Mouse (Mus musculus) MEL (cell line): Measurements from ENCODE around the gene Fgf12. TPM values are rescaled to one million over a fixed set of nuclear protein-coding genes. Genes with fewer than 3 reads are reported as not detected.

ENCODE experiments used
- DNase-seq: peaks from one replicate; pipeline ENCODE4 v3.0.0; 2011; ENCODE audit warnings: low read depth, low spot score
- H3K27ac ChIP-seq: 2 replicates; pipeline ENCODE4 v1.5.1; 2012; ENCODE audit warnings: low read depth, mild to moderate bottlenecking, control low read depth, low read length, moderate library complexity; ENCODE audit not compliant: control insufficient read depth
- H3K27me3 ChIP-seq, 2 experiments: fragments of 150-350 bp in 1 of 2; sonication (generic) in 1 of 2; 2 replicates each; pipeline ENCODE4 v1.6.1; 2012; ENCODE audit warnings: low read length in 2 of 2, mild to moderate bottlenecking in 2 of 2, improper control_type of control experiment in 1 of 2, moderate library complexity in 1 of 2; ENCODE audit not compliant: insufficient read depth in 2 of 2, control insufficient read depth in 1 of 2
- H3K36me3 ChIP-seq, 2 experiments: 2 replicates each; pipeline ENCODE4 v1.6.1; 2012 to 2014; ENCODE audit warnings: low read length in 2 of 2, improper control_type of control experiment in 1 of 2, inconsistent platforms in 1 of 2, mild to moderate bottlenecking in 1 of 2; ENCODE audit not compliant: insufficient read depth in 2 of 2, control insufficient read depth in 1 of 2
- H3K4me1 ChIP-seq, 2 experiments: fragments of 150-350 bp in 1 of 2; sonication (generic) in 1 of 2; 2 replicates each; pipeline ENCODE4 v1.6.1; 2012; ENCODE audit warnings: low read length in 2 of 2, improper control_type of control experiment in 1 of 2, mild to moderate bottlenecking in 1 of 2; ENCODE audit not compliant: insufficient read depth in 2 of 2, control insufficient read depth in 1 of 2
- H3K4me3 ChIP-seq, 2 experiments: fragments of 150-350 bp in 1 of 2; sonication (generic) in 1 of 2; 2 replicates each; pipeline ENCODE4 v1.5.1; 2012; ENCODE audit warnings: low read depth in 2 of 2, low read length in 2 of 2, mild to moderate bottlenecking in 2 of 2, moderate library complexity in 2 of 2, control low read depth in 1 of 2, improper control_type of control experiment in 1 of 2; ENCODE audit not compliant: control insufficient read depth in 1 of 2, insufficient read depth in 1 of 2
- H3K79me2 ChIP-seq: 2 replicates; pipeline ENCODE4 v1.6.1; 2012; ENCODE audit warnings: mild to moderate bottlenecking, low read length, moderate library complexity; ENCODE audit not compliant: control insufficient read depth, poor library complexity, insufficient read depth
- H3K9ac ChIP-seq: 2 replicates; pipeline ENCODE4 v1.6.1; 2012; ENCODE audit warnings: low read depth, mild to moderate bottlenecking, control low read depth, low read length, moderate library complexity; ENCODE audit not compliant: control insufficient read depth, poor library complexity, severe bottlenecking
- H3K9me3 ChIP-seq: fragments of 150-350 bp; sonication (generic); replicated peaks from 2 replicates; pipeline ENCODE4 v1.6.1; 2012; ENCODE audit warnings: mild to moderate bottlenecking, low read length, improper control_type of control experiment, moderate library complexity; ENCODE audit not compliant: insufficient read depth
- BHLHE40 ChIP-seq: IDR thresholded peaks from 2 replicates; pipeline ENCODE4 v1.6.1; 2012; ENCODE audit warnings: low read depth, mild to moderate bottlenecking, inconsistent platforms, low read length, improper control_type of control experiment, borderline replicate concordance
- E2F4 ChIP-seq: IDR thresholded peaks from 2 replicates; pipeline ENCODE4 v1.6.1; 2011; ENCODE audit warnings: low read depth, low read length, improper control_type of control experiment, borderline replicate concordance
- ELF1 ChIP-seq: IDR thresholded peaks from 2 replicates; pipeline ENCODE4 v1.6.1; 2014; ENCODE audit warnings: low read depth, mild to moderate bottlenecking, inconsistent platforms, low read length, improper control_type of control experiment, moderate library complexity
- EP300 ChIP-seq, 2 experiments: IDR thresholded peaks; 2 replicates each; pipeline ENCODE4 v1.6.1; 2011; ENCODE audit warnings: improper control_type of control experiment in 2 of 2, low read length in 2 of 2, low read depth in 1 of 2, mild to moderate bottlenecking in 1 of 2
- GABPA ChIP-seq: IDR thresholded peaks from 2 replicates; pipeline ENCODE4 v1.6.1; 2012; ENCODE audit warnings: low read depth, mild to moderate bottlenecking, inconsistent platforms, low read length, improper control_type of control experiment, moderate library complexity
- GATA1 ChIP-seq: IDR thresholded peaks from 2 replicates; pipeline ENCODE4 v1.6.1; 2011; ENCODE audit warnings: low read depth, low read length, improper control_type of control experiment
- MAX ChIP-seq: IDR thresholded peaks from 2 replicates; pipeline ENCODE4 v1.6.1; 2011; ENCODE audit warnings: low read length, improper control_type of control experiment
- MXI1 ChIP-seq: IDR thresholded peaks from 2 replicates; pipeline ENCODE4 v1.6.1; 2011; ENCODE audit warnings: mild to moderate bottlenecking, low read depth, low read length, improper control_type of control experiment
- MYB ChIP-seq: IDR thresholded peaks from 2 replicates; pipeline ENCODE4 v1.6.1; 2011; ENCODE audit warnings: mild to moderate bottlenecking, low read depth, low read length, improper control_type of control experiment
- MYC ChIP-seq: IDR thresholded peaks from 2 replicates; pipeline ENCODE4 v1.6.1; 2011; ENCODE audit warnings: low read depth, mild to moderate bottlenecking, low read length, improper control_type of control experiment, moderate library complexity
- POLR2AphosphoS2 ChIP-seq: IDR thresholded peaks from 2 replicates; pipeline ENCODE4 v1.6.1; 2011; ENCODE audit warnings: low read length, improper control_type of control experiment
- SMC3 ChIP-seq: IDR thresholded peaks from 2 replicates; pipeline ENCODE4 v1.6.1; 2011; ENCODE audit warnings: low read depth, low read length, improper control_type of control experiment
- TAL1 ChIP-seq: IDR thresholded peaks from 2 replicates; pipeline ENCODE4 v1.6.1; 2012; ENCODE audit warnings: mild to moderate bottlenecking, inconsistent platforms, low read length, moderate library complexity, mixed read lengths
- TBP ChIP-seq: IDR thresholded peaks from 2 replicates; pipeline ENCODE4 v1.8.0; 2011; ENCODE audit warnings: low read depth, low read length, improper control_type of control experiment
- USF1 ChIP-seq: IDR thresholded peaks from 2 replicates; pipeline ENCODE4 v1.6.1; 2014; ENCODE audit warnings: low read depth, mild to moderate bottlenecking, inconsistent platforms, low read length, improper control_type of control experiment, moderate library complexity
- USF2 ChIP-seq, 2 experiments: IDR thresholded peaks; 2 replicates each; pipeline ENCODE4 v1.6.1; 2011 to 2012; ENCODE audit warnings: improper control_type of control experiment in 2 of 2, low read length in 2 of 2, borderline replicate concordance in 1 of 2, inconsistent platforms in 1 of 2, low read depth in 1 of 2, mild to moderate bottlenecking in 1 of 2; ENCODE audit not compliant: insufficient read depth in 1 of 2
- ZMIZ1 ChIP-seq: IDR thresholded peaks from 2 replicates; pipeline ENCODE4 v1.6.1; 2012; ENCODE audit warnings: low read depth, mild to moderate bottlenecking, inconsistent platforms, low read length, improper control_type of control experiment, moderate library complexity
- ZNF384 ChIP-seq: IDR thresholded peaks from 2 replicates; pipeline ENCODE4 v1.6.1; 2012; ENCODE audit warnings: low read depth, mild to moderate bottlenecking, inconsistent platforms, low read length, improper control_type of control experiment
- polyA plus RNA-seq, 2 experiments: library from polyadenylated mRNA; stranded (reverse) in 1 of 2; unstranded in 1 of 2; fragments of >175 nt in 1 of 2; fragments of >200 nt in 1 of 2; gene quantifications; 2 replicates each; pipeline versions ENCODE4 v1.2.1 to v1.2.4; 2012; ENCODE audit warnings: low replicate concordance in 2 of 2, low read depth in 1 of 2; ENCODE audit not compliant: insufficient read length in 2 of 2, insufficient read depth in 1 of 2, missing spikeins in 1 of 2
- total RNA-seq: library from RNA; depleted of rRNA; stranded (reverse); fragments of 300-350 nt; gene quantifications from 2 replicates; pipeline ENCODE4 v1.2.3, GENCODE M21; 2012

The Fgf12 gene
- total and polyA plus RNA-seq, 3 experiments: not detected

DNA sequence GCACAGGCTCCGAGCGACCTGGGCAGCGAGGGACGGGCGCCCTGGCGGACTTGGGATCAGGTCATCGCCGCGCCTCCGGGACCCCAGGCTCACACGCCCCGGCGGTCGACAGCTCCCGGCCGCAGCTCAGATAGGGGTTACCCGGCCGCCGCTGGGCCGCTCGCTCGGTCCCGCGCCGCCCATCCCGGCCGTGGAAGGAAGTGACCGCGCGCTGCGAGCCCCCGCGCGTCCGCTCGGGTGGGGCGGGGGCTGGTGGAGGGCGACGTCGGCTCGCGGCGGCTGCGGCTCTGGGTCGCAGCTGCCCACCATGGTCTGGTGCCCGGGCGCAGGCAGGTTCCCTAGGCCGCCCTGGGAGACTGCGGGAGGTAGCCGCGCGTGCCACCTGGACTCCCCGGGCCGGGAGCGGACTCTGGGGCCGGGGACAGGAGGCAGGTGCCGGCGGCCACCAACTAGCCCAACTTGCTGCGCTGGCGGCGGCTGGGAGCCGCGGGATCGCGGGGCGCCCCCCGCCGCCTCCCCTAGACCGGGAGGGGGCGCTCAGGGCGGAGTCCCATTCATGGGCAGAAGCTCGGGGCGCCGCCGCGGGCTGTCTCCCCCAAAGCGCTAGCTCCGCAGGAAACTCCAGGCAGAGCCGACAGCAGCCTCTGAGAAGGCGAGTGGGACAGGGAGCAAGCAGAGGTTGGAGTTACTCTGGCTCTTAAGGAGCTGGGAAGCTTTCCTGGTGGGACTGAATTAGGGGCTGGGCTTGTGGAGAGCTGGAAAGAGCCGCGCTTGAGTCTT lies 306.3 kb downstream of the Fgf12 start (continued):
- TF ChIP-seq TAL1 (no peak), EP300 (IDR thresholded peaks at IDR 0.05; ENCODE audit: low read depth in 1 of 2, low read length in 2 of 2) (no peak), ZNF384 (no peak), ZMIZ1 (no peak), GATA1 (no peak)
- TF ChIP-seq, all 39 proteins: peak for 0

DNA sequence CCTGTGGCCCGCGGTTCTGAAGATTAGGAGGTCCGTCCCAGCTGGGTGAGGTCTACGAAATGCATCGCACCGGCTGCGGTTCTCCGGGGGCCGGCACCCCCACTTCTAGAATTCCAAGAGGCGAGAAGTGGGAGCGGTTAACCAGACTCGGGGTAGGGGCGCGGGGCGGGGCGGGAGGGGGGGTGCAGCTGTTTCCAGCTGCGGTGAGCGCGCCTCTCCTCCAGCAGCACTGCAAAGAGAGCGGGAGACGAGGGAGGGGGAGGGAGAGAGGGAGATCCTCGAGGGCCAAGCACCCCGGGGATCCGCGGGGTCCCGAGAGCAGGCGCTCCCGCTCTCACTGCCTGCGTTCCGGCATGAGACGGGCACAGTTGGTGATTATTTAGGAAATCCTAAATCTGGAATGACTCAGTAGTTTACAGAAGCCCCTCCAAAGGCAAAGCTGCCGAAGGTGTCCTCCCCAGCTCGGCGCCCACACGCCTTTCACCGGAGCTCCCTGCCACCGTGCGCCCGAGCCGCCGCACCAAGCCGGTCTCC lies 307.0 kb downstream of the Fgf12 start:
- H3K27me3 ChIP-seq: no peaks in the 10 kb centered on the region
- H3K9ac ChIP-seq: no peak overlapping the region
- no peak overlapping the region for H3K4me3 ChIP-seq
- no peaks in the 10 kb centered on the region for H3K36me3 ChIP-seq
- H3K9me3 ChIP-seq: no peaks in the 10 kb centered on the region
- no peak for DNase-seq
- no peak overlapping the region for H3K27ac ChIP-seq
- no peaks in the 10 kb centered on the region for H3K79me2 ChIP-seq
- no peak for TF ChIP-seq ZNF384
- no peak for TF ChIP-seq USF1
- no peak for TF ChIP-seq GABPA
- TF ChIP-seq MAX: no peak
- no peak for TF ChIP-seq MYC
- TF ChIP-seq USF2 (IDR thresholded peaks at IDR 0.05; ENCODE audit: borderline replicate concordance in 1 of 2, insufficient read depth in 1 of 2, low read depth in 1 of 2, low read length in 2 of 2): no peak
- no peak for TF ChIP-seq MYB
- no peak for TF ChIP-seq SMC3
- no peak for TF ChIP-seq MXI1
- TF ChIP-seq POLR2AphosphoS2: no peak
- no peak for TF ChIP-seq ELF1
- TF ChIP-seq E2F4: no peak
- TF ChIP-seq TBP: no peak
- TF ChIP-seq EP300 (IDR thresholded peaks at IDR 0.05; ENCODE audit: low read depth in 1 of 2, low read length in 2 of 2): no peak
- no peak for TF ChIP-seq BHLHE40
- H3K4me1 ChIP-seq: no peaks in the 10 kb centered on the region
